Mouse (Mus musculus) regulatory T cell (primary cell): ENCODE data around the gene Gm11555.
"Not testable (repeated sequence)": the region's sequence is repeated elsewhere in the genome, so short reads cannot be mapped to it uniquely, and the experiment has no call there.

Source experiments
- in situ Hi-C: fragments of 300-600 bp; cut with MboI, MseI; formaldehyde crosslinking; loops from one replicate; pipeline ENCODE4 v1.15.1; 2025; ENCODE audit warnings: high pct_unique_total_duplicates

Gm11555 gene

GRCm38 (mm10) chr11:99650136-99650535 is at the start of gene Gm11555:
Gm11555 (minus strand) TSS chr11:99650236.
- in situ Hi-C loops, result no loop called here

GRCm38 (mm10) chr11:99690463-99690862 is 40.4 kb upstream of the Gm11555 start, which contains the start of gene Gm14190:
Gm14190 (minus strand) TSS chr11:99690740.
- in situ Hi-C loops, result no loop called here

- in situ Hi-C loops, result not testable (repeated sequence)
These were observed 35.2 kb upstream of the Gm11555 start for GRCm38 (mm10) chr11:99685235-99685634.

DNA sequence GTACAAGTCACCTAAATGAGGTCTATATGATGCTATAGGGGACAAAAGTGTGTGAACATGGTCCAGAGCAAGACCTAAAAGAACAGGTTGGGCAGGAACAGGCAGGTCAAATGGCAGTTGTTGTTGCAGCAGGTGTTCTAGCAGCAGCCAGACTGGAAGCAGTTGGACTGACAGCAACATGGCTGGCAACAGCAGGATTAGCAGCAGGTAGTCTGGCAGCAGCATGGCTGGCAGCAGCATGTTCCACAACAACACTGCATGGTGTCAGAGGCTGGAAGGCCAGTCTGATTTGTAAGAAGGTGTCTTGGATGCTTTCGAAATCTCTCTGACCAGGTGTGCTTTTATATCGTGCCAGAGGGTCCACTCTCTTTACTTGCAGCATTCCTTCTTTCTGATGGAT is 33.4 kb upstream of the Gm11555 start:
- in situ Hi-C loops, result no loop called here

DNA sequence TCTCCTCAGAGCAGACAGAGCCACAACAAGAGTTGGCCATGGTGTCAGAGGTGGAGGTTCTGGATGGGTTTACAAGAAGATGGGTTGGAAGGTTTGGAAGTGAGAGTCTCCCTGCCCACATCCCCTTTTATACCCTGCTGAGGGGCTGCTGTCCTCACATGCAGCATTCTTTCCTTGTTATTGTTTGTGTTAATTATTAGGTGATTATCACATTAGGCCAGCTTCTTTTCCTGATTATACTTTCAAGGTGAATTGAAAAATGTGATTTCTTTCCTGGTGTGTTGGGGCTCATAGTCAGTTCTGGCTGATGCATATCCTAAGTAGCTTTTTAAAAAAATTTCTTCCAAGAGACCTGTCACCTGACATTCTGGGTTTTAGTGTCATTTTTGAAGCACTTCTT is 15.8 kb upstream of the Gm11555 start, which contains the start of gene Krtap4-6:
TSS of gene Krtap4-6 (minus strand) at position 101 of the 400 bp plus-strand sequence.
- in situ Hi-C loops, result no loop called here

- in situ Hi-C loops, result no loop called here
These were observed 12.8 kb upstream of the Gm11555 start for GRCm38 (mm10) chr11:99662802-99663201.

- in situ Hi-C loops, result no loop called here
These were observed 9.2 kb upstream of the Gm11555 start for GRCm38 (mm10) chr11:99659256-99659655.

DNA sequence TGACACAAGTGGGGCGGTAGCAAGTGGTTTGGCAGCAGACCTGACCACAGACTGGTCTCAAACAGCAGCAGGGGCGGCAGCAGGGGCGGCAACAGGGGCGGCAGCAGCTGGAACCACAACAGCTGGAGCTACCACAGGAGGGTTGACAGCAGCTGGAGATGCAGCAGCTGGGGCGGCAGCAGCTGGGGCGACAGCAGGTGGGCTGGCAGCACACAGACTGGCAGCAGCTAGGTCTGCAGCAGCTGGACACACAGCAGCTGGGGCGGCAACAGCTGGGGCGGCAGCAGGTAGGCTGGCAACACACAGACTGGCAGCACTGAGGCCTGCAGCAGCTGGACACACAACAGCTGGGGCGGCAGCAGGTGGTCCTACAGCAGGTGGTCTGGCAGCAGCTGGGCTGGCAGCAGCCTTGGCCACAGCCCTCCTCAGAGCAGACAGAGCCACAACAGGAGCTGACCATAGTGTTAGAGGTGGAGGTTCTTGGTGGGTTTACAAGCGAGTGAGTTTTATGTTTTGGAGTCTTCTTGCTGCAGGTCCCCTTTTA is 8.5 kb upstream of the Gm11555 start, which contains the start of gene Gm11563:
TSS of gene Gm11563 (minus strand) at position 494 of the 544 bp plus-strand sequence.
- in situ Hi-C loops, result not testable (repeated sequence)

DNA sequence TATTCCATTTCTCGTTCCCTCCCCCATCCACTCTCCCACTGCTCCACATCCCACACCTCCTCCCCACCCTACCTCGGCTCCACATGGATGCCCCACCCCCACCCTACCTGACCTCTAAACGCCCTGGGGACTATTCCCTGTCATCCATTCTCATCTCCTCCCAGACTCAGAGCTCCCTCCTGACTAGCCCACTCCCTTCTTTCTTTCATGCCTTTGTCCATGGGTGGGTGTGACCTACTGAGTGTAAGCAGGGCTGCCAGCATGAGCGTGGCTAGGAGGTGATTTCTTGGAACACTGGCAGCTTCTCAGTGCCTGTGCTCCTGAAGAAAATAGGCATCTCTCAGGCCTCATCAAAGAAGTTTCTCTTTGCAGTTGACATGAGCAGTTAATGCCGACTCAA is 7.0 kb upstream of the Gm11555 start:
- in situ Hi-C loops, result no loop called here

GRCm38 (mm10) chr11:99646444-99646843 is 3.6 kb downstream of the Gm11555 start:
- in situ Hi-C loops, result no loop called here

GRCm38 (mm10) chr11:99644351-99644750 is 5.7 kb downstream of the Gm11555 start:
- in situ Hi-C loops, result no loop called here

DNA sequence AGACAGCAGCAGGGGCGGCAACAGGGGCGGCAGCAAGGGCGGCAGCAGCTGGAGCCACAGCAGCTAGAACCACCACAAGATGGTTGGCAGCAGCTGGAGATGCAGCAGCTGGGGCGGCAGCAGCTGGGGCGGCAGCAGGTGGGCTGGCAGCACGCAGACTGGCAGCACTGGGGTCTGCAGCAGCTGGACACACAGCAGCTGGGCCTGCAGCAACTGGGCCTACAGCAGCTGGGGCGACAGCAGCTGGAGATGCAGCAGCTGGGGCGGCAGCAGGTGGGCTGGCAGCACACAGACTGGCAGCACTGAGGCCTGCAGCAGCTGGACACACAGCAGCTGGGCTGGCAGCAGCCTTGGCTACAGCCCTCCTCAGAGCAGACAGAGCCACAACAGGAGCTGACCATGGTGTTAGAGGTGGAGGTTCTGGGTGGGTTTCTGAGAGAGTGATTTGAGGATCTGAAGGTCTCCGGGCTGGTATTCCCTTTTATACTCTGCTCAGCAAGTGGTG is 6.3 kb downstream of the Gm11555 start, which contains the start of gene Krtap4-7:
TSS of gene Krtap4-7 (minus strand) at position 455 of the 505 bp plus-strand sequence.
- in situ Hi-C loops, result not testable (repeated sequence)

DNA sequence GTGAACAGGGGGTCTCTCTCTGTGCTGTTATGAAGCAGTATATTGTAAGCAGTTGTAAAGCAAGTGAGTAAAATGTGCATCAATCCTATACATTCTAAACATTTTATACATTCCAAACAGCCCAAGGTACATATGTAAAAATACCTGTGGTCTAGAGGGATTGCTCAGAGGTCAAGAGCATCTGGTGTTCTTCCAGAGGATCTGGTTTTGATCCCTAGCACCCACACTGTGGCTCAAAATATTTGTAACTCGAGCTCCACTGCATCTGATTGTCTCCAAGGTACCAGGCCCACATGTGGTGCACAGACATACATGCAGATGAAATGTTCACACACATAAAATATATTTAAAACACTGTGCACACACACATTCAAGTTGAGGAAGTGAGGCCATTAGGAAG is 9.1 kb downstream of the Gm11555 start:
- in situ Hi-C loops, result no loop called here

- in situ Hi-C loops, result no loop called here
These were observed 12.9 kb downstream of the Gm11555 start for GRCm38 (mm10) chr11:99637086-99637485.

GRCm38 (mm10) chr11:99634653-99635134 is 15.3 kb downstream of the Gm11555 start, which contains the start of gene Krtap4-2:
Krtap4-2 (minus strand) TSS chr11:99635084.
- in situ Hi-C loops, result no loop called here

- in situ Hi-C loops, result no loop called here
These were observed 16.7 kb downstream of the Gm11555 start for GRCm38 (mm10) chr11:99633293-99633692.

DNA sequence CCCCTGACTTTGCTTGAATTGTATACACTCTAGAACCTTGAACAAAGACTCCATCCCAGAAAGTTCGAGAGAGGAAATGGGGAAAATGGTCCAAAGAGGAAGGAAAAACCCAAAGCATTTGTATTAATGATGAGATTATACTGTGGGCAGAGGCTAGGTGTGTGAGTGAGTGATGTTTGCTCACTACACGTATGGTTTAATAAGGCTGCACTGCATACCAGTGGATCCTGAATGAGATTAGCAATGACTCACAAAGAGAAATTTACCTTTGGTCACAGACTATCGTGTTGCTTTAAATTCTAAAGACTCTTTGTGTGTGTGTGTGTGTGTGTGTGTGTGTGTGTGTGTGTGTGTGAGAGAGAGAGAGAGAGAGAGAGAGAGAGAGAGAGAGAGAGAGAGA is 19.1 kb downstream of the Gm11555 start:
- in situ Hi-C loops, result no loop called here

GRCm38 (mm10) chr11:99628138-99628537 is 21.9 kb downstream of the Gm11555 start, which contains the start of gene Krtap4-1:
Krtap4-1 (minus strand) TSS chr11:99628238.
- in situ Hi-C loops, result no loop called here

- in situ Hi-C loops, result no loop called here
These were observed 29.7 kb downstream of the Gm11555 start, which contains the start of gene Gm11562 for GRCm38 (mm10) chr11:99620335-99620734. Gm11562 (minus strand) TSS chr11:99620435.

- in situ Hi-C loops, result no loop called here
These were observed 35.2 kb downstream of the Gm11555 start, which contains the start of gene Krtap2-4 for GRCm38 (mm10) chr11:99614796-99615363. Krtap2-4 (minus strand) TSS chr11:99614846.

DNA sequence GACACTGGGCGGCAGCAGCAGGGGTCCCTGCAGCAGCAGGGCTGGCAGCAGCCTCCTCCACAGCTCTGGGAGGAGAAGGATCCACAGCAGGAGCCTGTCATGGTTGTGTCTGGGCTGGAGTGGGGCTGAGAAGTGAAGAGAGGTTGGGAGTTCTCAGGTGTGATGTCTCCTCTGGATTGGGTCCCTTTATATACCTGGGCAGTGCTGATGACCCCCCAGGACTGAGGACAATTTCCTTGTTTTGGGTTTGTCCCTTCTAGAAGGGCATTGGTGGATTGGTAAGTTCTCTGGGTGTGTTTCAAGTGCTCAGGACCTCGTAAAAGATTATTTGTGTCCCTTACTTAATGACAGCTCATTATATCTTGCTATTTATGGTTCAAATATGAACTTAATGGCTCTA is 39.9 kb downstream of the Gm11555 start, which contains the start of gene Gm11937:
TSS of gene Gm11937 (minus strand) at position 101 of the 400 bp plus-strand sequence.
- in situ Hi-C loops, result not testable (repeated sequence)

GRCm38 (mm10) chr11:99609126-99609525 is 40.9 kb downstream of the Gm11555 start:
- in situ Hi-C loops, result no loop called here
